Mouse (Mus musculus): ENCODE data around the gene Il24. TPM values are rescaled to one million over a fixed set of nuclear protein-coding genes. Genes with fewer than 3 reads are reported as not detected.

Il24 gene
- not detected in 2 replicates for polyA plus RNA-seq (2016; fragmentation: Nextera tagmentation; extraction: Ambion mirVana)

DNA sequence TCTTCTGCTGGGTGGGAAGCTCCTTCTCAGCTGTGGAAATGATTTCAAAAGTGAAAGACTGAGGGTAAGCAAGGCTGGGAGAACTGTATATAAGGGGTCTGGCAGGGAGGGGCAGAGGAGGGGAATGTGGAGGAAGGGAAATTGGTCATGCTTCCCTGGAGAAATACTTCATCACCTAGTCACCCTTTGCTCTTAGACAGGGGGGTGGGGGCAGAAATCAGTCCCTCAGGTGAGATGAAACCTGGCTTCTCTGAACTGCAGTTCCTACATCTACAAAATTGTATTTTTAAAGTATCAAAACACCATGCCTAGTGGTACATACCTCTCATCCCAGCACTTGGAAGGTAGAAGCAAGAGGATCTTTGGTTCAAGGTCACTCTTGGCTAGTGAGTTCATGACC lies at the start of gene Il24:
Il24 (minus strand) TSS at position 101 of the 400 bp plus-strand sequence.
- Histone ChIP-seq H3K27me3 (ENCODE audit: low read depth, poor library complexity, severe bottlenecking) (no peaks in the 10 kb centered on the region), H3K4me1 (no peaks in the 10 kb centered on the region), H3K9me3 (replicated peaks) (no peaks in the 10 kb centered on the region), H3K27ac (replicated peaks) (no peak within 1 kb of the TSS), H3K36me3 (no peaks in the 10 kb centered on the region), H3K4me3 (no peak within 1 kb of the TSS)
- DNase-seq (ENCODE audit: low spot score): no peak

GRCm38 (mm10) chr1:130936351-130936750 lies 49.1 kb upstream of the Il24 start:
- Histone ChIP-seq H3K9me3 (replicated peaks) (no peaks in the 10 kb centered on the region), H3K4me1 (peaks cover 16% of the 10 kb centered on the region), H3K27ac (replicated peaks) (0 out of 2 replicates have a peak overlapping the region, but pooled peaks have one; percentile 46), H3K4me3 (no peak overlapping the region), H3K36me3 (no peaks in the 10 kb centered on the region), H3K27me3 (ENCODE audit: low read depth, poor library complexity, severe bottlenecking) (no peaks in the 10 kb centered on the region)
- DNase-seq (ENCODE audit: low spot score): peak; percentile 27
- WGBS: 47% methylated on average over 6 of the region's 6 CpGs

- H3K4me3 ChIP-seq: no peak overlapping the region
- H3K9me3 ChIP-seq (replicated peaks): no peaks in the 10 kb centered on the region
- no peaks in the 10 kb centered on the region for H3K36me3 ChIP-seq
- H3K27ac ChIP-seq (replicated peaks): no peak overlapping the region
- no peak for DNase-seq (ENCODE audit: low spot score)
- no peaks in the 10 kb centered on the region for H3K27me3 ChIP-seq (ENCODE audit: low read depth, poor library complexity, severe bottlenecking)
- H3K4me1 ChIP-seq: no peaks in the 10 kb centered on the region
These were observed 39.2 kb upstream of the Il24 start for GRCm38 (mm10) chr1:130926484-130926883.

DNA sequence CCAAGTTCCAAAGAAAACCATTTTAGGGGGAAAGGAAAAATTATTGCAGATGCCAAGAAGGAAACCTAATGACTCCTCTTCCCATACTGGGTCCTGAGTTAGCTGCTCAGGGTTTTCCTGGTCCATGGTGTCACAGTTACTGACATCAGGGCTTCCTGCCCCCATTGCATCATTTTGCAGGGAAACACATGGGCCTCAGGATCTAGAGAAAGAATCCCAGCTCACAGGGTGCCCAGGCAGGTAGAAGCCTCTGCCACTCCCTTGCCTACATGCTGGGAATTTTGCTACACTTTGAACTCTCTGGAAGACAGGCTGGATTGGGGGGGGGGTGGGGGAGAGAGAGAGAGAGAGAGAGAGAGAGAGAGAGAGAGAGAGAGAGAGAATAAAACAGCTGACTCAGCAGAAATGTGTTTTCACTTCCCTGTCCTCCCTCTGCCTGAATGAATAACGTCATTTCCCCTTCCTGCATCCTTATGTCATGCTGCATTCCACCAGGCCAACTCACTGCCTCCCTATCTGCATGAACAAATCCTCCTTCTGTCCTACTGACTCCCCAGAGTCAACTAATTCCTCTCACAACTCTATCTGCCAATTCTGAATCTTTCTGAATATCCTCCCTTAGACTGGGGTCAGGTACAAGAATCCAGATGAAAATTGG lies 31.2 kb upstream of the Il24 start:
- Histone ChIP-seq H3K4me3 (no peak overlapping the region), H3K36me3 (no peaks in the 10 kb centered on the region), H3K9me3 (replicated peaks) (no peaks in the 10 kb centered on the region), H3K27ac (replicated peaks) (no peak overlapping the region), H3K4me1 (no peaks in the 10 kb centered on the region), H3K27me3 (ENCODE audit: low read depth, poor library complexity, severe bottlenecking) (no peaks in the 10 kb centered on the region)
- 53% methylated on average over 1 of the region's 1 CpGs for WGBS
- DNase-seq (ENCODE audit: low spot score): no peak

DNA sequence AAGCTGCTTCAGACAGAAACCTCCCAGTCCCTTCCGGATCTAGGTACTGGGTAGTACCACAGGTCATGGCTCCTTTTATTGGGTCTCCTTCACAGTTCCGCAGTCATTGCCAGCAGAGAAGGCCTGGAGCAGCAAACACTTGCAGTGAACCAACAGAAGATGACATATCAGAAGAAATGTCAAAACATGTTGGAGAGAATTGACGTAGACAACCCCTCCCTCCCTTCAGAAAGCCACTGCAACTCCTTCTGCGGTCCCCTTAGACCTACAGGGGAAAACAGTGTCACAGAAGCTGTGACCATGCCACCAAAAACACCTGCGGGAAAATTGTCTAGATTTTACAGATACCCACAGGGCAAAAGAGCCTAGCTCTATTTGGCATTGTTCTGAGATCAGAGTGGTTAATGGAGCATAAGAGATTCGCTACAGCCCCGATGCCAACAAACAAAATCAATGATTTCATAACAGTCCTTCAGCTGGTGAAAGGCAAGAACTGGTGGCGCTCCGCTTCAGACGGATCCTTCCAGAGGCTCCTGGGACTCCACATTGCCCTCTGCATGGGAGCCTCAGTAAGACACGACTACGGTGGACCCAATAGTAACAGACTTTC lies 24.3 kb upstream of the Il24 start, which contains the start of gene Il20:
Il20 (minus strand) TSS at position 51 of the 610 bp plus-strand sequence.
- Histone ChIP-seq H3K27me3 (ENCODE audit: low read depth, poor library complexity, severe bottlenecking) (no peaks in the 10 kb centered on the region), H3K36me3 (no peaks in the 10 kb centered on the region), H3K4me3 (no peak within 1 kb of the TSS), H3K9me3 (replicated peaks) (no peaks in the 10 kb centered on the region), H3K4me1 (no peaks in the 10 kb centered on the region), H3K27ac (replicated peaks) (no peak within 1 kb of the TSS)
- 87% methylated on average over 12 of the region's 12 CpGs for WGBS
- no peak for DNase-seq (ENCODE audit: low spot score)

GRCm38 (mm10) chr1:130902505-130902904 lies 15.3 kb upstream of the Il24 start:
- no peak overlapping the region for H3K27ac ChIP-seq (replicated peaks)
- no peaks in the 10 kb centered on the region for H3K4me1 ChIP-seq
- H3K4me3 ChIP-seq: no peak overlapping the region
- no peaks in the 10 kb centered on the region for H3K36me3 ChIP-seq
- H3K27me3 ChIP-seq (ENCODE audit: low read depth, poor library complexity, severe bottlenecking): no peaks in the 10 kb centered on the region
- WGBS: 89% methylated on average over 7 of the region's 7 CpGs
- no peak for DNase-seq (ENCODE audit: low spot score)
- H3K9me3 ChIP-seq (replicated peaks): no peaks in the 10 kb centered on the region

- H3K36me3 ChIP-seq: no peaks in the 10 kb centered on the region
- peak; percentile 21 for DNase-seq (ENCODE audit: low spot score)
- WGBS: 27% methylated on average over 6 of the region's 6 CpGs
- no peaks in the 10 kb centered on the region for H3K9me3 ChIP-seq (replicated peaks)
- no peak overlapping the region for H3K4me3 ChIP-seq
- no peaks in the 10 kb centered on the region for H3K27me3 ChIP-seq (ENCODE audit: low read depth, poor library complexity, severe bottlenecking)
- peaks cover 11% of the 10 kb centered on the region for H3K4me1 ChIP-seq
- no peak overlapping the region for H3K27ac ChIP-seq (replicated peaks)
These were observed 7.2 kb upstream of the Il24 start for GRCm38 (mm10) chr1:130894468-130894867.

GRCm38 (mm10) chr1:130893329-130894040 lies 6.2 kb upstream of the Il24 start:
- Histone ChIP-seq H3K4me3 (no peak overlapping the region), H3K27ac (replicated peaks) (no peak overlapping the region), H3K4me1 (peaks cover 11% of the 10 kb centered on the region), H3K27me3 (ENCODE audit: low read depth, poor library complexity, severe bottlenecking) (no peaks in the 10 kb centered on the region), H3K36me3 (no peaks in the 10 kb centered on the region), H3K9me3 (replicated peaks) (no peaks in the 10 kb centered on the region)
- no peak for DNase-seq (ENCODE audit: low spot score)
- WGBS: 68% methylated on average over 9 of the region's 9 CpGs

GRCm38 (mm10) chr1:130892446-130892845 lies 5.2 kb upstream of the Il24 start:
- no peak overlapping the region for H3K4me3 ChIP-seq
- H3K4me1 ChIP-seq: peaks cover 11% of the 10 kb centered on the region
- 79% methylated on average over 1 of the region's 1 CpGs for WGBS
- H3K27ac ChIP-seq (replicated peaks): no peak overlapping the region
- H3K9me3 ChIP-seq (replicated peaks): no peaks in the 10 kb centered on the region
- no peak for DNase-seq (ENCODE audit: low spot score)
- H3K27me3 ChIP-seq (ENCODE audit: low read depth, poor library complexity, severe bottlenecking): no peaks in the 10 kb centered on the region
- H3K36me3 ChIP-seq: no peaks in the 10 kb centered on the region

DNA sequence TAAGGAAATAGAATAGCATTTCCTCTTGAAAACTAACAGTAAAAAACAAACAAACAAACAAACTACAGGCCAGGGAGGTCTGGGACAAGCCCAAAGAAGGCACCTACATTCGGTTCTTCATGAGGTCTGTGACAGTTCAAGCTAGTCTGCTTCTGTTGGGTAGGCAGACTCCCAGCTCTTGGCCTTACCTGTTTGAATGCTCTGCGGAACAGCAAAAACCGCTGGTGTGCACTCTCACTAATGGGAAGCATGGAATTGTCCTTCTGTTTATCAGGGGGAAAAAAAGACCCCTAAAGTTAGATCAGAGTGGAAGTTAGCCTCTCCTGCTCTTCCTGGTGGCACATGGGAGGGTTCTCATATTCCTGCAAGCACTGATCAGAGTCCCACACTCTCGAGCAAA lies 4.1 kb downstream of the Il24 start:
- WGBS: 86% methylated on average over 4 of the region's 4 CpGs
- peaks cover 4% of the 10 kb centered on the region for H3K4me1 ChIP-seq
- no peak overlapping the region for H3K27ac ChIP-seq (replicated peaks)
- no peaks in the 10 kb centered on the region for H3K9me3 ChIP-seq (replicated peaks)
- H3K27me3 ChIP-seq (ENCODE audit: low read depth, poor library complexity, severe bottlenecking): peaks cover 27% of the 10 kb centered on the region
- no peak overlapping the region for H3K4me3 ChIP-seq
- no peak for DNase-seq (ENCODE audit: low spot score)
- no peaks in the 10 kb centered on the region for H3K36me3 ChIP-seq

- Histone ChIP-seq H3K4me1 (peaks cover 9% of the 10 kb centered on the region), H3K9me3 (replicated peaks) (no peaks in the 10 kb centered on the region), H3K27me3 (ENCODE audit: low read depth, poor library complexity, severe bottlenecking) (peaks cover 38% of the 10 kb centered on the region), H3K36me3 (no peaks in the 10 kb centered on the region), H3K27ac (replicated peaks) (no peak overlapping the region), H3K4me3 (no peak overlapping the region)
- 92% methylated on average over 7 of the region's 7 CpGs for WGBS
- no peak for DNase-seq (ENCODE audit: low spot score)
These were observed 7.3 kb downstream of the Il24 start for GRCm38 (mm10) chr1:130879927-130880326.

GRCm38 (mm10) chr1:130877889-130878614 lies 9.2 kb downstream of the Il24 start:
- 3% methylated on average over 43 of the region's 43 CpGs for WGBS
- peaks cover 38% of the 10 kb centered on the region for H3K27me3 ChIP-seq (ENCODE audit: low read depth, poor library complexity, severe bottlenecking)
- H3K4me3 ChIP-seq: peak overlapping the region; percentile 63
- H3K27ac ChIP-seq (replicated peaks): peak overlapping the region; percentile 52
- H3K4me1 ChIP-seq: peaks cover 9% of the 10 kb centered on the region
- peak; percentile 46 for DNase-seq (ENCODE audit: low spot score)
- no peaks in the 10 kb centered on the region for H3K36me3 ChIP-seq
- no peaks in the 10 kb centered on the region for H3K9me3 ChIP-seq (replicated peaks)

Measured in midbrain, embryonic 10.5 days (tissue).